Mouse (Mus musculus) bone marrow macrophage, adult 2 months (primary cell): ENCODE measurements at regions not wholly inside any gene's neighbourhood (a gene's known extent, or its start where the extent isn't known, plus 50 kb on each side); places are given as distances from the start of the nearest gene placed in this dataset.

Source experiments
- CTCF ChIP-seq: IDR thresholded peaks from 2 replicates; pipeline ENCODE4 v1.5.1; 2012; ENCODE audit warnings: low read depth, mild to moderate bottlenecking, low read length, moderate library complexity
- POLR2A ChIP-seq: IDR thresholded peaks from 2 replicates; pipeline ENCODE4 v1.6.1; 2012; ENCODE audit warnings: mild to moderate bottlenecking, low read depth, low read length, borderline replicate concordance

GRCm38 (mm10) chr13:99111736-99112386 lies 72.8 kb upstream of the Zfp366 start:
- no peak for TF ChIP-seq CTCF
- TF ChIP-seq POLR2A = no peak
